Mouse (Mus musculus) forebrain, embryonic 15.5 days (tissue): Measurements from ENCODE around the gene Olfr1320. TPM values are rescaled to one million over a fixed set of nuclear protein-coding genes. Genes with fewer than 3 reads are reported as not detected.
"Not testable (repeated sequence)": the region's sequence is repeated elsewhere in the genome, so short reads cannot be mapped to it uniquely, and the experiment has no call there.

ENCODE experiments used
- ATAC-seq: fragments of 200-750 bp; cut with Nextera tagmentation; replicated peaks from 2 replicates; pipeline ENCODE4 v1.8.0; 2017; ENCODE audit warnings: mild to moderate bottlenecking, moderate TSS enrichment, moderate library complexity
- H3K27ac ChIP-seq: fragments of 300-500 bp; sonication (generic); replicated peaks from 2 replicates; pipeline ENCODE4 v1.5.1; 2015; ENCODE audit warnings: mild to moderate bottlenecking, inconsistent platforms
- H3K27me3 ChIP-seq: fragments of 300-500 bp; sonication (generic); 2 replicates; pipeline ENCODE4 v1.6.1; 2015; ENCODE audit warnings: inconsistent platforms
- H3K36me3 ChIP-seq: fragments of 300-500 bp; sonication (generic); 2 replicates; pipeline ENCODE4 v1.6.1; 2015; ENCODE audit warnings: mild to moderate bottlenecking, inconsistent platforms
- H3K4me1 ChIP-seq: fragments of 300-500 bp; sonication (generic); 2 replicates; pipeline ENCODE4 v1.6.1; 2015; ENCODE audit warnings: inconsistent platforms
- H3K4me2 ChIP-seq: fragments of 300-500 bp; sonication (generic); replicated peaks from 2 replicates; pipeline ENCODE4 v1.6.1; 2015; ENCODE audit warnings: mild to moderate bottlenecking, inconsistent platforms
- H3K4me3 ChIP-seq: fragments of 300-500 bp; sonication (generic); 2 replicates; pipeline ENCODE4 v1.5.1; 2015; ENCODE audit warnings: mild to moderate bottlenecking, inconsistent platforms
- H3K9ac ChIP-seq: fragments of 300-500 bp; sonication (generic); replicated peaks from 2 replicates; pipeline ENCODE4 v1.6.1; 2015; ENCODE audit warnings: mild to moderate bottlenecking, inconsistent platforms
- H3K9me3 ChIP-seq: fragments of 300-500 bp; sonication (generic); 2 replicates; pipeline ENCODE4 v1.6.1; 2016; ENCODE audit warnings: inconsistent platforms
- WGBS: fragments of 180-500 bp; shearing (Covaris S2); methylation state at CpG from one replicate; pipeline ENCODE4 v1.1.7; 2015; ENCODE audit warnings: mixed read lengths; 5-methylcytosine and 5-hydroxymethylcytosine counted together
- polyA plus RNA-seq: library from polyadenylated mRNA; unstranded; fragments of >200 nt; fragmentation: Nextera tagmentation; extraction: Ambion mirVana; gene quantifications from 2 replicates; pipeline ENCODE4 v1.2.1, GENCODE M21; 2015

The Olfr1320 gene
- not detected in 2 replicates for polyA plus RNA-seq

GRCm38 (mm10) chrX:49672033-49672432, at the start of gene Olfr1320:
Gene Olfr1320, plus strand, starts transcription at chrX:49672333.
- no peak for ATAC-seq
- Histone ChIP-seq H3K4me1 (no peaks in the 10 kb centered on the region), H3K9me3 (no peaks in the 10 kb centered on the region), H3K4me2 (no peak within 1 kb of the TSS), H3K27me3 (no peaks in the 10 kb centered on the region), H3K9ac (no peak within 1 kb of the TSS), H3K4me3 (no peak within 1 kb of the TSS), H3K27ac (no peak within 1 kb of the TSS), H3K36me3 (no peaks in the 10 kb centered on the region)
- 94% methylated on average over 1 of the region's 1 CpGs for WGBS

- ATAC-seq: no peak
- Histone ChIP-seq H3K9me3 (no peaks in the 10 kb centered on the region), H3K4me2 (no peak overlapping the region), H3K27ac (no peak overlapping the region), H3K36me3 (no peaks in the 10 kb centered on the region), H3K4me1 (no peaks in the 10 kb centered on the region), H3K4me3 (no peak overlapping the region), H3K27me3 (no peaks in the 10 kb centered on the region), H3K9ac (no peak overlapping the region)
Observed at GRCm38 (mm10) chrX:49627566-49627965, 44.6 kb upstream of the Olfr1320 start.

GRCm38 (mm10) chrX:49631195-49631594, 40.9 kb upstream of the Olfr1320 start:
- ATAC-seq: no peak
- no peaks in the 10 kb centered on the region for H3K27me3 ChIP-seq
- H3K4me1 ChIP-seq: no peaks in the 10 kb centered on the region
- no peak overlapping the region for H3K4me2 ChIP-seq
- H3K9me3 ChIP-seq: no peaks in the 10 kb centered on the region
- no peak overlapping the region for H3K27ac ChIP-seq
- 77% methylated on average over 2 of the region's 2 CpGs for WGBS
- H3K36me3 ChIP-seq: no peaks in the 10 kb centered on the region
- H3K9ac ChIP-seq: no peak overlapping the region
- no peak overlapping the region for H3K4me3 ChIP-seq

GRCm38 (mm10) chrX:49660781-49661180, 11.4 kb upstream of the Olfr1320 start:
- not testable (repeated sequence) for H3K4me2 ChIP-seq, H3K4me3 ChIP-seq, ATAC-seq, H3K36me3 ChIP-seq, H3K27me3 ChIP-seq, H3K27ac ChIP-seq, H3K9ac ChIP-seq, H3K4me1 ChIP-seq, H3K9me3 ChIP-seq
- WGBS: 94% methylated on average over 28 of the region's 29 CpGs

Other genes with a start within 250 kb of the Olfr1320 start
- gene Arhgap36, start 208.4 kb upstream of the Olfr1320 start, polyA plus RNA-seq: 0.84 and 1.3 TPM in 2 replicates
- gene Olfr1321, start 62.7 kb downstream of the Olfr1320 start, polyA plus RNA-seq: not detected in 2 replicates
- gene Igsf1, start 125.4 kb downstream of the Olfr1320 start, polyA plus RNA-seq: 3.8 and 5.2 TPM in 2 replicates
- not detected in 2 replicates for gene Olfr1322, start 219.2 kb downstream of the Olfr1320 start, polyA plus RNA-seq